Mouse (Mus musculus) midbrain, embryonic 13.5 days (tissue): ENCODE data around the gene Gm10188. TPM values are rescaled to one million over a fixed set of nuclear protein-coding genes. Genes with fewer than 3 reads are reported as not detected.
A peak's percentile ranks its signal among the peaks of the same experiment; 100 is the strongest.

Experiments used
- ATAC-seq: fragments of 200-750 bp; cut with Nextera tagmentation; 2 replicates; pipeline ENCODE4 v1.8.0; 2017; ENCODE audit warnings: mild to moderate bottlenecking, moderate TSS enrichment, moderate library complexity
- H3K27ac ChIP-seq: fragments of 300-500 bp; sonication (generic); 2 replicates; pipeline ENCODE4 v1.5.1; 2015; ENCODE audit warnings: inconsistent platforms, mild to moderate bottlenecking, moderate library complexity
- H3K27me3 ChIP-seq: fragments of 300-500 bp; sonication (generic); 2 replicates; pipeline ENCODE4 v1.6.1; 2015; ENCODE audit warnings: mild to moderate bottlenecking, inconsistent platforms
- H3K36me3 ChIP-seq: fragments of 300-500 bp; sonication (generic); 2 replicates; pipeline ENCODE4 v1.6.1; 2015; ENCODE audit warnings: mild to moderate bottlenecking, inconsistent platforms
- H3K4me1 ChIP-seq: fragments of 300-500 bp; sonication (generic); replicated peaks from 2 replicates; pipeline ENCODE4 v1.6.1; 2015; ENCODE audit warnings: inconsistent platforms
- H3K4me2 ChIP-seq: fragments of 300-500 bp; sonication (generic); replicated peaks from 2 replicates; pipeline ENCODE4 v1.6.1; 2015; ENCODE audit warnings: moderate library complexity, mild to moderate bottlenecking, inconsistent platforms
- H3K4me3 ChIP-seq: fragments of 300-500 bp; sonication (generic); replicated peaks from 2 replicates; pipeline ENCODE4 v1.5.1; 2015; ENCODE audit warnings: mild to moderate bottlenecking, inconsistent platforms
- H3K9ac ChIP-seq: fragments of 300-500 bp; sonication (generic); replicated peaks from 2 replicates; pipeline ENCODE4 v1.6.1; 2015; ENCODE audit warnings: mild to moderate bottlenecking, inconsistent platforms
- H3K9me3 ChIP-seq: fragments of 300-500 bp; sonication (generic); 2 replicates; pipeline ENCODE4 v1.6.1; 2016; ENCODE audit warnings: mild to moderate bottlenecking, inconsistent platforms
- WGBS: fragments of 180-500 bp; shearing (Covaris S2); methylation state at CpG from one replicate; pipeline ENCODE4 v1.1.7; 2015; 5-methylcytosine and 5-hydroxymethylcytosine counted together
- microRNA counts: library from miRNA; unstranded; fragments of <30 nt; microRNA quantifications from one replicate; lab custom pipeline; 2016
- microRNA-seq: library from miRNA; unstranded; fragments of <30 nt; microRNA quantifications from one replicate; pipeline ENCODE4, GENCODE M21; 2016
- polyA plus RNA-seq: library from polyadenylated mRNA; unstranded; fragments of >200 nt; fragmentation: Nextera tagmentation; extraction: Ambion mirVana; gene quantifications from 2 replicates; pipeline ENCODE4 v1.2.1, GENCODE M21; 2015

The Gm10188 gene
- polyA plus RNA-seq, 1 experiment from 2014 or later, result 0.58 TPM

DNA sequence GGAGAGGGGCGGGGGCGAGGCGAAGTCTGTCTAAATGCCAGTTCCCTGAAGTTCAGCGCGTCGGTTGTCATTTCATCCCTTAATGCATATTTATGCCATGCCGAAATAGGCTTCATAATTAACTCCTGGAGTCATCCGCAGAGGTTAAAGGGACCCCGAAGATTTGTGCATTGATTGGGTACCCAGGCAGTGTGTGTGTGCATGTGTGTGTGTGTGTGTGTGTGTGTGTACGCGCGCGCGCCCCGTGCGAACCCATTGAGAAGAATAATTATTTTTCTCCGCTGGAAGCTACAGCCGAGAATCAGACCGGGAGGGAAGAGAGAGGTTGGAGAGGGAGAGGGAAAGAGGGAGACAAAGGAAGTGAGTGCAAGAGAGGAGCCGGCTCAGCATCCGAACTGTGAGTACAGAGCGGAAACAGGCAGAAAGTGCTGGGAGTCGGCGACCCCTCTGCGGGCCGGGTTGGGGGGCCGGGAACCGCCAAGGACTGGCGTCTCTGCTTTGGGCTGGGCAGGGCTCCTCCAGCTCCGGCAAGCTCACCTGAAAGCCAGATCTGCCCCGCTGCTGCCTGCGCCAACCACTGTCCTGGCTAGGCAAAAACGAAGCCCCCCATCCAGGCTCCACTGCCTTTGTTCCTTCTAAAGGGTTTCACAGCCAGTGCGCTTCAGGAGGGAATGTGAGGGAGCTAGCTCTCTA lies 38.3 kb downstream of the Gm10188 start, which contains the start of the genes Lemd1 and AC124108.1:
Gene Lemd1, plus strand, starts transcription at position 339 of the 693 bp plus-strand sequence.
Gene AC124108.1, plus strand, starts transcription at position 365 of the 693 bp plus-strand sequence.
- Histone ChIP-seq H3K9ac (peak within 1 kb of the TSS; percentile 100), H3K4me3 (peak within 1 kb of the TSS; percentile 95), H3K27ac (peak within 1 kb of the TSS; percentile 100), H3K9me3 (no peaks in the 10 kb centered on the region), H3K36me3 (no peaks in the 10 kb centered on the region), H3K4me2 (peak within 1 kb of the TSS; percentile 90), H3K27me3 (0 out of 2 replicates have a peak, but pooled peaks cover 5% of the 10 kb centered on the region), H3K4me1 (peaks cover 57% of the 10 kb centered on the region)
- WGBS, result under 1% methylated on average over 34 of the region's 34 CpGs
- ATAC-seq, result peak; percentile 7

DNA sequence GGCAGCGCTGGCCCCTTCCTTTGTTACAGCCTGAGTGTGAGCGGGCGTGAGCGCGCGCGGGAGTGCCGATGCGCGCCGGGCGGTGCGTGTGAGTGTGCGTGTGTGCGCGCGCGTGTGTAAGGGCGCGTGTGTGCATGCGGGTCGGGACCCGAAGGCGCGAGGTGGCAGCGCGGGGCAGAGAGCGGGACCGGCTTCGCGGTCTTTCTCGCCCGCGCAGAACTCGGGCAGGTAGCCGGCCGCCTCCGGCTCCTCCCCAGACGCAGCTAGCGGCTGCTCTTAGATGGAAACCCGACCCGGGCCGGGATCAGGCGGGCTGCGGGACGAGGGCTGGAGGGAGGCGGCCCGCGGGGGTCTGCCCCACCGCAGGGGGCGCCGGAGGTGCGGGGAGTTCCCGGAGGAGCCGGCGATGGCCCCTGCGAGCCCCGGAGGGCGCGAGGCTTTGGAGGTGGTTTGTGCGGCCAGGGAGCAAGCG lies 38.9 kb downstream of the Gm10188 start:
- H3K27ac ChIP-seq, result peak overlapping the region; percentile 100
- H3K9ac ChIP-seq, result peak overlapping the region; percentile 100
- peak overlapping the region; percentile 90 for H3K4me2 ChIP-seq
- WGBS, result under 1% methylated on average over 62 of the region's 62 CpGs
- peak overlapping the region; percentile 95 for H3K4me3 ChIP-seq
- H3K4me1 ChIP-seq, result peaks cover 52% of the 10 kb centered on the region
- H3K27me3 ChIP-seq, result 0 out of 2 replicates have a peak, but pooled peaks cover 5% of the 10 kb centered on the region
- peak; percentile 39 for ATAC-seq
- no peaks in the 10 kb centered on the region for H3K36me3 ChIP-seq
- no peaks in the 10 kb centered on the region for H3K9me3 ChIP-seq

DNA sequence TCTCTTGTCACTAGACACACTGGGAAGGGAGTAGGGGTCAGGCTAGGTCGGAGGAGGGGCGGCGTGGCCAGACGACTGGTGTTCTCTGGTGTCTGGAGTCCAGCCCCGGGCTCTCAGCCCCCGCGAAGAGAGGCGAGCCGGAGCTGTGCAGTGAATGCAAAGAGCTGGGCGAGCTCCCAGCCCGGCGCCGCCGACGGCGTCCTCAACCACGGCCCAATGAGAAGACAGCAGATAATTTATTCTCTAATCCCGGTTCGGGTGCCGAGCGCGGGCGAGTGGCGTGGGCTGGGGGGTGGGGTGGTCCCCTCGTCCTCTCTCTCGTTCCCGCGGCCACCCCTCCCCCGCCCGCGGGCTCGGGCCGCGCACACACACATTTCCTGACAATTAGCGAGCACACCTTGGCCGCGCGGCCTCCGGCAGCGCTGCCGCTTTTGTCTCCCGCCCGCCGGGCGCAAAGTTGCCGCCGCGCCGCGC lies 39.5 kb downstream of the Gm10188 start:
- Histone ChIP-seq H3K9ac (peak overlapping the region; percentile 100), H3K27me3 (0 out of 2 replicates have a peak, but pooled peaks cover 5% of the 10 kb centered on the region), H3K4me3 (peak overlapping the region; percentile 95), H3K4me2 (peak overlapping the region; percentile 90), H3K9me3 (no peaks in the 10 kb centered on the region), H3K4me1 (peaks cover 46% of the 10 kb centered on the region), H3K36me3 (no peaks in the 10 kb centered on the region), H3K27ac (peak overlapping the region; percentile 100)
- ATAC-seq, result peak; percentile 92
- under 1% methylated on average over 50 of the region's 50 CpGs for WGBS

DNA sequence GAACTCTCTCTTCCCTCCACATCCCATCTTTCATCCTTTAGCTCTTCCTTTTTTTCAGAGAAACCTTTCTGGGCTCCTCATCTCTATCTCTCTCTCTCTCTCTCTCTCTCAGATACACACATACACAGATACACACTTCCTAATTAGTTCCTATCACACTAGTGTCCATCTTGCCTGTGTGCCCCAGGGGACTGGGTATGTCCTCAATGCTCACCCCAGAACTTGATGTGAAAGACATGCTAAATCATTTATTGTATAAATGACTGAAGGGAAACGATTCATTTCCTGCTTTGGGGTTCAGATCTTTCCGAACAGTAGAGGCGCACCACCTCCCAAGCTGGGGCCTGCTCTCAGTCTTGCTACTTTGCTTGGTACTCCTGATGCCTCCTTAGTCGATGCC lies 40.3 kb downstream of the Gm10188 start:
- Histone ChIP-seq H3K9ac (peak overlapping the region; percentile 100; the same call in 1 of the 2 replicates), H3K36me3 (no peaks in the 10 kb centered on the region), H3K27ac (peak overlapping the region; percentile 100), H3K4me1 (peaks cover 37% of the 10 kb centered on the region), H3K4me2 (peak overlapping the region; percentile 90), H3K9me3 (no peaks in the 10 kb centered on the region), H3K27me3 (0 out of 2 replicates have a peak, but pooled peaks cover 5% of the 10 kb centered on the region), H3K4me3 (peak overlapping the region; percentile 95; the same call in 1 of the 2 replicates)
- 35% methylated on average over 4 of the region's 4 CpGs for WGBS
- ATAC-seq, result no peak

DNA sequence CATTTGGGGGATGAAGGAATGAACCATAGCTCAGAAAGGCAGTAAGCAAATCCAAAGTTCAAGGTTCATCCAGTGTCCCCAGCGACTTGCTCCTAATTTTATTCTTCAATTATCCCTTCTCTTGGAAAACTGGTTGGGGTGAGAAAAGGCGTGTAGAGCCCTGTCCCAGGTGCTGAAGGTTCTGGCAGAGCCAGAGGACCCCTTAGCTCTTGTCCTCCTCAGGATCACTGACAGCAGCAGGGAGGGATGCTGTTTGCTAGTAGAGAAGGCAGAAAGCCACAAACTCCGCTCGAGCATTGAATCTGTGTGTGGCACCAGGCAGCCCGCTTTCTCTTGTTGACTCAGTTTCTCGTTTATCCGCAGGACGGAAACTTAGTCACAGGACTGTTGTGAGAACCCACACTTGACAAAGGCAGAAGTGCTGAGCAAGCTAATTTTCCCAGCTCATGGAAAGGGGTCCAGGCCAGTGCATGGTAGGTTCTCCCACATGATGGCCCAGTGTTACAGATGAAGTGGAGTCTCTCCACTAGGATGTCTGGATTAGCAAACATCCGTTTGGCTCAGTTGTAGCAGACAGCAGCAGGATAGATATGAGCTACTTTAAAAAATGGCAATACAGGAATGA lies 41.0 kb downstream of the Gm10188 start:
- no peak overlapping the region for H3K4me2 ChIP-seq
- H3K4me1 ChIP-seq, result peaks cover 31% of the 10 kb centered on the region
- ATAC-seq, result no peak
- 56% methylated on average over 9 of the region's 9 CpGs for WGBS
- H3K36me3 ChIP-seq, result no peaks in the 10 kb centered on the region
- H3K9me3 ChIP-seq, result no peaks in the 10 kb centered on the region
- no peak overlapping the region for H3K4me3 ChIP-seq
- H3K27ac ChIP-seq, result peak overlapping the region; percentile 100; the same call in 1 of the 2 replicates
- H3K9ac ChIP-seq, result no peak overlapping the region
- 0 out of 2 replicates have a peak, but pooled peaks cover 5% of the 10 kb centered on the region for H3K27me3 ChIP-seq

DNA sequence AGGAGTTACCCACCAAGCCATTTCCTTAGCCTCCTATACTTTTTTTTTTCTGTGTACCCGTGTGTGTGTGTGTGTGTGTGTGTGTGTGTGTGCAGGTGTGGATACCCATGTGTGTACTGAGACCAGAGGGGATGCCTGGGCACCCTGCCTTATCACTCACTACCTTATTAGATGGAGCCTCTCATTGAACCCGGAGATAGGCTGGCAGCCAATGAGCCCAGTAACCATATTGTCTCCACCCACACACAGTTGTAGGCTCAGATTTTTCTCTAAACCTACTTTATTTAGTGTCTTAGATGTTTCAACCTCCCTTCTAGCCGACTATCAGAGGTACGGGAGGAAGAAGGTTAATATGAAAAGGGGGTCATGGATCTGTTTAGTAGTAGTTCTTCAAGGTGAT lies 43.3 kb downstream of the Gm10188 start:
- WGBS, result 83% methylated on average over 4 of the region's 4 CpGs
- Histone ChIP-seq H3K4me2 (no peak overlapping the region), H3K4me3 (no peak overlapping the region), H3K27ac (no peak overlapping the region), H3K27me3 (peaks cover 5% of the 10 kb centered on the region; the same call in 1 of the 2 replicates), H3K9ac (no peak overlapping the region), H3K9me3 (no peaks in the 10 kb centered on the region), H3K36me3 (no peaks in the 10 kb centered on the region), H3K4me1 (peaks cover 14% of the 10 kb centered on the region)
- no peak for ATAC-seq

MicroRNAs encoded within 50 kb of the gene (microRNA counts, 519-probe panel; counts per million panel counts)
- microRNA mmu-miR-135b (lab: Ali Mortazavi, UCI), result 5,787 counts per million, percentile 94 among the panel's probes with 10 or more counts

Small RNA genes lying within 50 kb of the gene (microRNA-seq; reads per million reads assigned to microRNA genes)
- gene Mir135b, result 12,001 reads per million, percentile 96 among the genes with 10 or more reads in this experiment

Other genes with a start within 250 kb of the Gm10188 start
- gene Elk4, start 222.2 kb downstream of the Gm10188 start, polyA plus RNA-seq, result 10.9 and 12.6 TPM in 2 replicates
- 7.3 and 8.0 TPM in 2 replicates for gene Mfsd4a, start 161.7 kb downstream of the Gm10188 start, polyA plus RNA-seq
- 0.32 and 0.41 TPM in 2 replicates for gene Cdk18, start 90.1 kb downstream of the Gm10188 start, polyA plus RNA-seq
- gene Lemd1, start 38.3 kb downstream of the Gm10188 start, polyA plus RNA-seq, result 19.5 and 22.5 TPM in 2 replicates
- gene AC124108.1, start 38.3 kb downstream of the Gm10188 start, polyA plus RNA-seq, result 5.6 and 6.1 TPM in 2 replicates
- 6.3 and 6.7 TPM in 2 replicates for gene Klhdc8a, start 68.9 kb upstream of the Gm10188 start, polyA plus RNA-seq
- 53.5 and 56.3 TPM in 2 replicates for gene Nuak2, start 86.4 kb upstream of the Gm10188 start, polyA plus RNA-seq
- gene Tmcc2, start 161.5 kb upstream of the Gm10188 start, polyA plus RNA-seq, result 21.0 and 26.1 TPM in 2 replicates
- gene Dstyk, start 187.8 kb upstream of the Gm10188 start, polyA plus RNA-seq, result 10.9 and 12.9 TPM in 2 replicates
- gene Rbbp5, start 247.6 kb upstream of the Gm10188 start, polyA plus RNA-seq, result 52.9 and 55.1 TPM in 2 replicates